Mouse (Mus musculus) C2C12 (cell line): ENCODE results near the gene Cmtm4.

Experiments
- CTCF ChIP-seq: IDR thresholded peaks from one replicate; pipeline ENCODE4 v1.5.1; 2011; ENCODE audit not compliant: control insufficient read depth, insufficient read depth, insufficient read length
- FOSL1 ChIP-seq: IDR thresholded peaks from one replicate; pipeline ENCODE4 v1.8.0; 2011; ENCODE audit warnings: mild to moderate bottlenecking, low read length; ENCODE audit not compliant: poor library complexity, insufficient read depth, severe bottlenecking
- USF1 ChIP-seq: IDR thresholded peaks from one replicate; pipeline ENCODE4 v1.6.1; 2011; ENCODE audit warnings: low read depth, mild to moderate bottlenecking, control low read depth, moderate library complexity

DNA sequence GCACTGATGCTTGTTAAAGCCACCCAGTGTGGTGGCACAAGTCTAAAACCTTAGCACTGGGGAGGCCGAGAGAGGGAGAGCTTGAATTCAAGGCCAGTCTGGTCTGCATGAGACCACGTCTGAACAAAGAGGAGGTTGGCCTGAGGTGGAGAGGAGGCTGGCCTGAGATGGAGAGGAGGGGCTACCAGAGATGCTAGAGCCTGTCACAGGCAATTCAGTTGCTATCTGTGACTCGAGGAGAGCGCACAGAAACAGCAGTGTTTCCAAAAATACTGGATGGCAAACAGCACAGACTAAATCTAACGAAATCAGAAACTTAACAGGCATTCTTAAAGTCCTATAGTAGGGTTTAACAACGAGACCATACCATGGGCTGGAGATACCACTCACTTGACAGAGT, 49.6 kb upstream of the Cmtm4 start:
- TF ChIP-seq USF1 (no peak), CTCF (no peak), FOSL1 (no peak)
